ENCODE assay signal across 14 mouse cellular contexts in genomic region chr12:91837401-91838065, GRCm38 (mm10). TPM values are rescaled to one million over a fixed set of nuclear protein-coding genes. Genes with fewer than 3 reads are reported as not detected.
DNase-seq lines count a peak whose midpoint lies in the region; ATAC-seq and TF ChIP-seq lines count a peak whose summit lies in the region.
"Had no signal": no experiment of that assay in that cellular context is flagged by ENCODE, and none has a peak within 500 bp of the region (broad histone marks: within the 10 kb centered on the region; RNA-seq: fewer than 3 reads in every experiment).

No protein-coding gene starts in this region.

- DNase-seq in ovary, adult 18-20 months (ENCODE audit: low spot score): peak; percentile 79
- DNase-seq in ovary, postnatal 14 days (ENCODE audit: low spot score): no peak
- DNase-seq in adrenal gland, postnatal 10 days: peak; percentile 83
- no peak for DNase-seq in stomach, postnatal 0 days (ENCODE audit: low spot score)
- no peak for DNase-seq in Muller cell, postnatal 12 days (ENCODE audit: inconsistent ontology term)
- DNase-seq in heart, postnatal 14 days: no peak
- DNase-seq: cerebellum, postnatal 14 days; heart, adult 11 months; heart, postnatal 4 days; lung, postnatal 4 days; thymus, postnatal 25 days had no signal

- no peak overlapping the region for H3K27ac ChIP-seq in kidney, embryonic 15.5 days
- H3K27ac ChIP-seq in stomach, postnatal 0 days (replicated peaks): no peak overlapping the region
- H3K27ac ChIP-seq: embryonic facial prominence, embryonic 15.5 days; forebrain, embryonic 15.5 days had no signal

- no peak overlapping the region for H3K9ac ChIP-seq in kidney, embryonic 15.5 days
- H3K9ac ChIP-seq in stomach, postnatal 0 days (ENCODE audit: low read length): no peak overlapping the region
- H3K9ac ChIP-seq: embryonic facial prominence, embryonic 15.5 days; forebrain, embryonic 15.5 days had no signal

- H3K9me3 ChIP-seq in kidney, embryonic 15.5 days (replicated peaks): no peaks in the 10 kb centered on the region
- H3K9me3 ChIP-seq in stomach, postnatal 0 days (ENCODE audit: control insufficient read depth, low read length): no peaks in the 10 kb centered on the region
- H3K9me3 ChIP-seq: embryonic facial prominence, embryonic 15.5 days; forebrain, embryonic 15.5 days had no signal

- no peaks in the 10 kb centered on the region for H3K4me1 ChIP-seq in kidney, embryonic 15.5 days
- no peaks in the 10 kb centered on the region for H3K4me1 ChIP-seq in stomach, postnatal 0 days (replicated peaks; ENCODE audit: control insufficient read depth, insufficient read depth)
- H3K4me1 ChIP-seq: embryonic facial prominence, embryonic 15.5 days; forebrain, embryonic 15.5 days had no signal

- ATAC-seq in kidney, embryonic 15.5 days (replicated peaks; ENCODE audit: low FRiP score): 0 out of 2 replicates have a peak, but pooled peaks have one; percentile 36
- ATAC-seq in stomach, postnatal 0 days (ENCODE audit: low FRiP score, low TSS enrichment): peak; percentile 30; the same call in 1 of the 2 replicates
- ATAC-seq: forebrain, embryonic 15.5 days had no signal

- intact Hi-C loops in heart, postnatal 14 days (cut with DNase I): no loop called here

- no peaks in the 10 kb centered on the region for H3K27me3 ChIP-seq in kidney, embryonic 15.5 days
- H3K27me3 ChIP-seq in stomach, postnatal 0 days (ENCODE audit: control insufficient read depth, insufficient read depth, low read length): no peaks in the 10 kb centered on the region
- H3K27me3 ChIP-seq: embryonic facial prominence, embryonic 15.5 days; forebrain, embryonic 15.5 days had no signal

- WGBS in kidney, embryonic 15.5 days: 87% methylated on average over 7 of the region's 7 CpGs
- WGBS in stomach, postnatal 0 days: 79% methylated on average over 7 of the region's 7 CpGs

- no peak for TF ChIP-seq CTCF in stomach, postnatal 0 days (IDR thresholded peaks at IDR 0.05; ENCODE audit: low read depth)

- H3K4me3 ChIP-seq in kidney, embryonic 15.5 days (replicated peaks): no peak overlapping the region
- no peak overlapping the region for H3K4me3 ChIP-seq in stomach, postnatal 0 days (ENCODE audit: low read depth, low read length)
- H3K4me3 ChIP-seq: embryonic facial prominence, embryonic 15.5 days; forebrain, embryonic 15.5 days had no signal

- no peak for TF ChIP-seq EP300 in stomach, postnatal 0 days (optimal IDR thresholded peaks at IDR 0.05)

- H3K36me3 ChIP-seq in kidney, embryonic 15.5 days: peaks cover 95% of the 10 kb centered on the region
- H3K36me3 ChIP-seq in stomach, postnatal 0 days (ENCODE audit: control insufficient read depth, insufficient read depth, low read length): peaks cover 42% of the 10 kb centered on the region

- no peak overlapping the region for H3K4me2 ChIP-seq in kidney, embryonic 15.5 days
- H3K4me2 ChIP-seq in stomach, postnatal 0 days (replicated peaks; ENCODE audit: low read depth): no peak overlapping the region
- H3K4me2 ChIP-seq: embryonic facial prominence, embryonic 15.5 days; forebrain, embryonic 15.5 days had no signal

RNA-seq across cellular contexts. Expression of gene Sel1l, which starts 11.4 kb away (rescaled TPM):
- 100 to 1,000 TPM; 122 to 151 TPM for total RNA-seq in adrenal gland, postnatal 10 days (2021)
- polyA plus RNA-seq in kidney, embryonic 15.5 days (2015; fragmentation: Nextera tagmentation; extraction: Ambion mirVana): 86.7 and 92.9 TPM in 2 replicates
- polyA plus RNA-seq in stomach, postnatal 0 days (2015; fragmentation: Nextera tagmentation; extraction: Ambion mirVana): 74.2 and 77.3 TPM in 2 replicates
- 10 to 100 TPM; 54.5 to 55.7 TPM for total RNA-seq in heart, postnatal 14 days (2021)

RNA-seq across cellular contexts. Expression of gene Ston2, which starts 49.3 kb away (rescaled TPM):
- 10 to 100 TPM; 10.0 to 12.9 TPM for total RNA-seq in adrenal gland, postnatal 10 days (2021)
- 11.2 and 12.4 TPM in 2 replicates for polyA plus RNA-seq in kidney, embryonic 15.5 days (2015; fragmentation: Nextera tagmentation; extraction: Ambion mirVana)
- 5.4 and 5.5 TPM in 2 replicates for polyA plus RNA-seq in stomach, postnatal 0 days (2015; fragmentation: Nextera tagmentation; extraction: Ambion mirVana)
- total RNA-seq in heart, postnatal 14 days (2021): 1 to 10 TPM; 5.2 to 5.8 TPM

Comparison
In these comparisons a context has a peak if more than half of its experiments do, and no peak if none do; other contexts are left out.
1. DNase-seq: peak in ovary, adult 18-20 months (single experiment) and adrenal gland, postnatal 10 days (single experiment); none in ovary, postnatal 14 days (single experiment), stomach, postnatal 0 days (single experiment), Muller cell, postnatal 12 days (single experiment) and heart, postnatal 14 days (0 of 2).